Mouse (Mus musculus) retina, adult 2 months (tissue): ENCODE measurements around the gene Pls3.
"Not testable (repeated sequence)": the region's sequence is repeated elsewhere in the genome, so short reads cannot be mapped to it uniquely, and the experiment has no call there.

ENCODE experiments used
- DNase-seq: peaks from one replicate; pipeline ENCODE4 v3.0.0-alpha.2; 2012; ENCODE audit warnings: low read depth, low spot score

Gene Pls3

DNA sequence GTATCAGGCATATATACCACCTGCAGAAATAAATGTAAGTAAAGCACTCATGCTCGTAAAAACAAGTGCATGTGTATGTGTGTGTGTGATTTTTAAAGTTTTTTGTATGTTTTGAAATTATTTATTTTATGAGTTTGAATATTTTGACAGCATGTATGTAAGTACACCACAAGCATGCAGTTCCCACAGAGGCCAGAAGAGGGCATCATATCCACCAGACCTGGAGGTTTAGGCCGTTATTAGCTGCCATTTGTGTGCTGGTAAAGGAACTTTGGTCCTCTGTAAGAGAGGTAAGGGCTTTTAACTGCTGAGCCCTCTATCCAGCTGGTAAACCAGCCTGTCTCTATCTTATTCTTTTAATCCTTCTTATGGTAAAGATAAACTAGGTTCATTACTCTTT, 97.5 kb downstream of the Pls3 start:
- DNase-seq = no peak

DNA sequence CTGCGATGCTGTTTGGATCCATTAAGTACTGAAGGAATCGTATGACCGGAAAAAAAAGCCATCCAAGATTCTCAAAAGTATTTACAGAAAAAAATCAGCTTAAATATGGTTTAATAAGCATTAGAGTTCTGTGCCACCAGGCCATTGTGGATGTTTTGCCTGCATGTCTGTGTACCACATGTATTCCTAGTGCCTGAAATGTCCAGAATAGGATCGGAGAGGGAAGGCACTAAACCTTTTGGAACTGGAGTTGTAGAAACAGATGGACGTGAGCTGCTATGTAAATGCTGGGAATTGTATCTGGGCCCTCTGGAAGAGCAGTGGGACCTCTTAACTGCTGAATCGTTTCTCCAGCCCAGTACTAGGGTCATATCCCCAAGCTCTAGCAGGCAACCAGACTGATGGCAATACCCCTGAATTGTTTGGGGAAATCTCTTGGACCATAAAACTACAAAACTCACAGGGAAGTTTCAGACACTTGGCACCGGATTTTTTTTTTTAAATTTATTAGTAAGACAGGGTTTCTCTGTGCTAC, 110.1 kb downstream of the Pls3 start:
- DNase-seq = no peak

DNA sequence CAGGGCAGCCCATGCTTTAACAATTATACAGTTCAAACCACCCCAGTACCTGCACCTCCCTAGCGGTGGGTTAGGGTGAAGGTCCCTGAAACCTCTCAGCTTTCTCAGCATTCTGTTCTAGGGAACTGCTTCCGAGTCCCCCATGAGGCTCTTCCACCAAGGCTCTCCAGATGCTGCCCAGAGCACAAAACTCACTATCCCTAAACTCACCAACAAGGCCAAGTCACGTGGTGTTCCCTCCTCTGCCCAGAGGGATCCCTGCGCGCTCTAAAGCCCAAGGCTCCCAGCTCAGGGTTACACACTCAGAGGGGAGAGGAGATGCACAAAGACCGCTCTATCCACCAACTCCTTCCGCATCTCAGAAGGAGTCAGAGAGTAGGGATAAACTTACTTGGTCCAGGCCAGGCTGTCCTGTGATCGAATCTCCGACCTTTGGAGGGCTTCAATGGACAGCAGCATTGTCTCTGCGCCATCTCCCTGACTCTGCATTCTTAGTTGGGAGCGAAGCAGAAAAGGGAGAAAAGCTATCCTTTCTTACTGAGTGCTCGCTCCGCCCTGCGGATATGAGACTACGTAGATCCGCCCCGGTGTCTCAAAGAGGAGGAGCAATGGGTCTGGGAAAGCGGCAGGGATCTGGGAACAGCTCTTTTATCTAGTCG, 110.7 kb downstream of the Pls3 start:
- DNase-seq = peak; percentile 26

DNA sequence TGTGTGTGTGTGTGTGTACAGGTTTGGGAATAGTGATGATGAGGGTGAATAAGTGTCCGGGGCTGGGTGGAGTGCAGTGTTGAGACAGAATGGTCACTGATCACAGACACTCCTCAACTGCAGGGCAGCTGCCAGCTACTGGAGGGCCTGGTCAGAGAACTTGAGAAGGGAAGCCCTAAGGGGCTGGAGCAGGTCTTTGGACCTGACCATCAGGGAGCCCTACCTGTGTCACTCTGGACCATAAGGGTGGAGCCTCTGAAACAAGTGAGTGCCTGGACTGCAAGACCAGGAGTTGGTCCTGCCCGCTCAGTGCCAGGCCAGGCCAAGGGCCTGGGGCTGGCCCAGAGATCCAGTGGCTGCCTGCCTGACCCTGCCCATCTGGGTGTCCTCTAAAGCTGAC, 115.5 kb downstream of the Pls3 start:
- not testable (repeated sequence) for DNase-seq

DNA sequence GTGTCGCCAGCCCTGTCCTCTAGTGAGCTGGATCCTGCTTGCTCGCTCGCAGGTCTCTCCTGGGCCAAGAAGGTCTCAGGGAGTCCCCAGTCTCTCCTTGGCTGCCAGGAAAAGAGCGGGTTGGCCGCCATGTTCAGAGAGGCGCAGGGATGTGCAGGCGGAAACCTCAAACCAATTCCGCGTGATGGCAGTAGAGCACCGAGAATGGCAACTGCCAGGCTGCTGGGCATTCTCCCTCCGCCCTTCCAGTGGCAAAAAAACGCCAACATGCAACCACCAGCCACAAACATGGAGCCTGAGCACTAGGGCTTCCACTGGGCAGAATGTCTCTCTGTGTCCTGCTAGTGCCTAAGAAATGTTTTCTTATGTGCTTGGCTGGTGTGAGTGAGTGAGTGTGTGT, 115.9 kb downstream of the Pls3 start:
- DNase-seq = peak; percentile 72

DNA sequence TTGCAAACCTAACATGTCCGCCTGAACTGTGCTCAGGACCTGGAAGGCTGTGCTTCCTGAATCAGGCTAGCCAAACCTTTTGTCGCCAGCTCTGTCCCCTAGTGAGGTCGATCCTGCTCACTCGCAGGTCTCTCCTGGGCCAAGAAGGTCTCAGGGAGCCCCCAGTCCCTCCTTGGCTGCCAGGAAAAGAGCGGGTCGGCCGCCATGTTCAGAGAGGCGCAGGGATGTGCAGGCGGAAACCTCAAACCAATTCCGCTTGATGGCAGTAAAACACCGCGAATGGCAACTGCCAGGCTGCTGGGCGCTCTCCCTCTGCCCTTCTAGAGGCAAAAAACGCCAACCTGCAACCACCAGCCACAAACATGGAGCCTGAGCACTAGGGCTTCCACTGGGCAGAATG, 117.0 kb downstream of the Pls3 start:
- DNase-seq = not testable (repeated sequence)

DNA sequence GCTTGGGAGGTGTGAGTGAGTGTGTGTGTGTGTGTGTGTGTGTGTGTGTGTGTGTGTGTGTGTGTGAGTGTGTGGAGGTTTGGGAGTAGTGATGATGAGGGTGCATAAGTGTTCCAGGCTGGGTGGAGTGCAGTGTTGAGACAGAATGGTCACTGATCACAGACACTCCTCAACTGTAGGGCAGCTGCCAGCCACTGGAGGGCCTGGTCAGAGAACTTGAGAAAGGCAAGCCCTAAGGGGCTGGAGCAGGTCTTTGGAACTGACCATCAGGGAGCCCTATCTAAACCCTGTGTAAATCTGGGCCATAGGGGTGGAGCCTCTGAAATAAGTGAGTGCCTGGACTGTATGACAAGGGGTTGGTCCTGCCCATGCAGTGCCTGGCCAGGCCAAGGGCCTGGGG, 120.5 kb downstream of the Pls3 start:
- not testable (repeated sequence) for DNase-seq

DNA sequence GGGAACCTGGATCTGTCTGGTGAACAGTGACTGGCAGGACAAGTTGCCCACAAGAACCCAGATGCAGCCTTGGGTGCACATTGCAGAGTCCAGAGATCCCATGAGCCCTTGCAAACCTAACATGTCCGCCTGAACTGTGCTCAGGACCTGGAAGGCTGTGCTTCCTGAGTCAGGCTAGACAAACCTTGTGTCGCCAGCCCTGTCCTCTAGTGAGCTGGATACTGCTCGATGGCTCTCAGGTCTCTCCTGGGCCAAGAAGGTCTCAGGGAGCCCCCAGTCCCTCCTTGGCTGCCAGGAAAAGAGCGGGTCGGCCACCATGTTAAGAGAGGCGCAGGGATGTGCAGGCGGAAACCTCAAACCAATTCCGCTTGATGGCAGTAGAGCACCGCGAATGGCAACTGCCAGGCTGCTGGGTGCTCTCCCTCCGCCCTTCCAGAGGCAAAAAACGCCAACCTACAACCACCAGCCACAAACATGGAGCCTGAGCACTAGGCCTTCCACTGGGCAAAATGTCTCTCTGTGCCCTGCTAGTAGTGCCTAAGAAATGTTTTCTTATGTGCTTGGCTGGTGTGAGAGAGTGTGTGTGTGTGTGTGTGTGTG, 124.8 kb downstream of the Pls3 start:
- DNase-seq = not testable (repeated sequence)

DNA sequence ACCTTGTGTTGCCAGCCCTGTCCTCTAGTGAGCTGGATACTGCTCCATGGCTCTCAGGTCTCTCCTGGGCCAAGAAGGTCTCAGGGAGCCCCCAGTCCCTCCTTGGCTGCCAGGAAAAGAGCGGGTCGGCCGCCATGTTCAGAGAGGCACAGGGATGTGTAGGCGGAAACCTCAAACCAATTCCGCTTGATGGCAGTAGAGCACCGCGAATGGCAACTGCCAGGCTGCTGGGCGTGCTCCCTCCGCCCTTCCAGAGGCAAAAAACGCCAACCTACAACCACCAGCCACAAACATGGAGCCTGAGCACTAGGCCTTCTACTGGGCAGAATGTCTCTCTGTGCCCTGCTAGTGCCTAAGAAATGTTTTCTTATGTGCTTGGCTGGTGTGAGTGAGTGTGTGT, 125.7 kb downstream of the Pls3 start:
- DNase-seq = peak; percentile 43

DNA sequence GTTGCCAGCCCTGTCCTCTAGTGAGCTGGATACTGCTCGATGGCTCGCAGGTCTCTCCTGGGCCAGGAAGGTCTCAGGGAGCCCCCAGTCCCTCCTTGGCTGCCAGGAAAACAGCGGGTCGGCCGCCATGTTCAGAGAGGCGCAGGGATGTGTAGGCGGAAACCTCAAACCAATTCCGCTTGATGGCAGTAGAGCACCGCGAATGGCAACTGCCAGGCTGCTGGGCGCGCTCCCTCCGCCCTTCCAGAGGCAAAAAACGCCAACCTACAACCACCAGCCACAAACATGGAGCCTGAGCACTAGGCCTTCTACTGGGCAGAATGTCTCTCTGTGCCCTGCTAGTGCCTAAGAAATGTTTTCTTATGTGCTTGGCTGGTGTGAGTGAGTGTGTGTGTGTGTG, 130.5 kb downstream of the Pls3 start:
- peak; percentile 45 for DNase-seq

DNA sequence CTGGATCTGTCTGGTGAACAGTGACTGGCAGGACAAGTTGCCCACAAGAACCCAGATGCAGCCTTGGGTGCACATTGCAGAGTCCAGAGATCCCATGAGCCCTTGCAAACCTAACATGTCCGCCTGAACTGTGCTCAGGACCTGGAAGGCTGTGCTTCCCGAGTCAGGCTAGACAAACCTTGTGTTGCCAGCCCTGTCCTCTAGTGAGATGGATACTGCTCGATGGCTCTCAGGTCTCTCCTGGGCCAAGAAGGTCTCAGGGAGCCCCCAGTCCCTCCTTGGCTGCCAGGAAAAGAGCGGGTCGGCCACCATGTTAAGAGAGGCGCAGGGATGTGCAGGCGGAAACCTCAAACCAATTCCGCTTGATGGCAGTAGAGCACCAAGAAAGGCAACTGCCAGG, 135.5 kb downstream of the Pls3 start:
- not testable (repeated sequence) for DNase-seq
